Mouse (Mus musculus): ENCODE measurements at regions not wholly inside any gene's neighbourhood (a gene's known extent, or its start where the extent isn't known, plus 50 kb on each side); places are given as distances from the start of the nearest gene placed in this dataset.

- H3K9me3 ChIP-seq (ENCODE audit: control insufficient read depth, low read length), result no peaks in the 10 kb centered on the region
- H3K27me3 ChIP-seq (ENCODE audit: control insufficient read depth, insufficient read depth, low read length), result no peaks in the 10 kb centered on the region
- H3K4me3 ChIP-seq (ENCODE audit: control insufficient read depth in 1 of 2, insufficient read depth in 1 of 2, low read depth in 1 of 2, low read length in 2 of 2), result no peak overlapping the region
- H3K4me2 ChIP-seq (ENCODE audit: low read length), result no peak overlapping the region
- no peaks in the 10 kb centered on the region for H3K36me3 ChIP-seq (ENCODE audit: control insufficient read depth, insufficient read depth, low read length)
- H3K27ac ChIP-seq (replicated peaks in 1 of 2; ENCODE audit: control insufficient read depth in 1 of 2, insufficient read depth in 1 of 2, low read depth in 2 of 2, low read length in 2 of 2), result no peak overlapping the region
- H3K9ac ChIP-seq (ENCODE audit: low read length), result no peak overlapping the region
- WGBS, result 78% methylated on average over 6 of the region's 6 CpGs
- peaks cover 2 to 8% of the 10 kb centered on the region in 2 experiments; a peak in 3 of 4 replicates for H3K4me1 ChIP-seq (ENCODE audit: control insufficient read depth in 2 of 2, insufficient read depth in 2 of 2, low read length in 2 of 2)
- ATAC-seq (ENCODE audit: insufficient number of reproducible peaks, insufficient read depth, low FRiP score, low read depth), result no peak
These were observed 585.3 kb upstream of the Lcorl start for GRCm38 (mm10) chr5:46442600-46443248.

- no peak overlapping the region for H3K9ac ChIP-seq (ENCODE audit: low read length)
- ATAC-seq (ENCODE audit: insufficient number of reproducible peaks, insufficient read depth, low FRiP score, low read depth), result no peak
- no peak overlapping the region for H3K4me2 ChIP-seq (ENCODE audit: low read length)
- H3K36me3 ChIP-seq (ENCODE audit: control insufficient read depth, insufficient read depth, low read length), result no peaks in the 10 kb centered on the region
- no peak overlapping the region for H3K27ac ChIP-seq (replicated peaks in 1 of 2; ENCODE audit: control insufficient read depth in 1 of 2, insufficient read depth in 1 of 2, low read depth in 2 of 2, low read length in 2 of 2)
- no peaks in the 10 kb centered on the region for H3K27me3 ChIP-seq (ENCODE audit: control insufficient read depth, insufficient read depth, low read length)
- no peaks in the 10 kb centered on the region for H3K9me3 ChIP-seq (ENCODE audit: control insufficient read depth, low read length)
- H3K4me3 ChIP-seq (ENCODE audit: control insufficient read depth in 1 of 2, insufficient read depth in 1 of 2, low read depth in 1 of 2, low read length in 2 of 2), result no peak overlapping the region
- peaks cover 2 to 8% of the 10 kb centered on the region in 2 experiments; a peak in 3 of 4 replicates for H3K4me1 ChIP-seq (ENCODE audit: control insufficient read depth in 2 of 2, insufficient read depth in 2 of 2, low read length in 2 of 2)
These were observed 584.3 kb upstream of the Lcorl start for GRCm38 (mm10) chr5:46441716-46442115.

- Histone ChIP-seq H3K4me1 (ENCODE audit: control insufficient read depth in 2 of 2, insufficient read depth in 2 of 2, low read length in 2 of 2) (no peaks in the 10 kb centered on the region), H3K27me3 (ENCODE audit: control insufficient read depth, insufficient read depth, low read length) (no peaks in the 10 kb centered on the region), H3K27ac (replicated peaks in 1 of 2; ENCODE audit: control insufficient read depth in 1 of 2, insufficient read depth in 1 of 2, low read depth in 2 of 2, low read length in 2 of 2) (no peak overlapping the region), H3K4me3 (ENCODE audit: control insufficient read depth in 1 of 2, insufficient read depth in 1 of 2, low read depth in 1 of 2, low read length in 2 of 2) (no peak overlapping the region), H3K4me2 (ENCODE audit: low read length) (no peak overlapping the region), H3K9me3 (ENCODE audit: control insufficient read depth, low read length) (no peaks in the 10 kb centered on the region), H3K9ac (ENCODE audit: low read length) (no peak overlapping the region), H3K36me3 (ENCODE audit: control insufficient read depth, insufficient read depth, low read length) (no peaks in the 10 kb centered on the region)
- WGBS, result 60% methylated on average over 3 of the region's 3 CpGs
- ATAC-seq (ENCODE audit: insufficient number of reproducible peaks, insufficient read depth, low FRiP score, low read depth), result no peak
These were observed 574.4 kb upstream of the Lcorl start for GRCm38 (mm10) chr5:46431644-46432367.

GRCm38 (mm10) chr5:46422738-46423137 lies 565.3 kb upstream of the Lcorl start:
- Histone ChIP-seq H3K36me3 (ENCODE audit: control insufficient read depth, insufficient read depth, low read length) (no peaks in the 10 kb centered on the region), H3K4me3 (ENCODE audit: control insufficient read depth in 1 of 2, insufficient read depth in 1 of 2, low read depth in 1 of 2, low read length in 2 of 2) (no peak overlapping the region), H3K9ac (ENCODE audit: low read length) (no peak overlapping the region), H3K9me3 (ENCODE audit: control insufficient read depth, low read length) (no peaks in the 10 kb centered on the region), H3K27me3 (ENCODE audit: control insufficient read depth, insufficient read depth, low read length) (no peaks in the 10 kb centered on the region), H3K27ac (replicated peaks in 1 of 2; ENCODE audit: control insufficient read depth in 1 of 2, insufficient read depth in 1 of 2, low read depth in 2 of 2, low read length in 2 of 2) (no peak overlapping the region), H3K4me2 (ENCODE audit: low read length) (no peak overlapping the region), H3K4me1 (ENCODE audit: control insufficient read depth in 2 of 2, insufficient read depth in 2 of 2, low read length in 2 of 2) (no peaks in the 10 kb centered on the region)
- WGBS, result 70% methylated on average over 3 of the region's 3 CpGs
- no peak for ATAC-seq (ENCODE audit: insufficient number of reproducible peaks, insufficient read depth, low FRiP score, low read depth)

- H3K4me1 ChIP-seq (ENCODE audit: control insufficient read depth in 2 of 2, insufficient read depth in 2 of 2, low read length in 2 of 2), result no peaks in the 10 kb centered on the region
- H3K27me3 ChIP-seq (ENCODE audit: control insufficient read depth, insufficient read depth, low read length), result no peaks in the 10 kb centered on the region
- 74% methylated on average over 2 of the region's 2 CpGs for WGBS
- H3K4me3 ChIP-seq (ENCODE audit: control insufficient read depth in 1 of 2, insufficient read depth in 1 of 2, low read depth in 1 of 2, low read length in 2 of 2), result no peak overlapping the region
- H3K4me2 ChIP-seq (ENCODE audit: low read length), result no peak overlapping the region
- no peaks in the 10 kb centered on the region for H3K9me3 ChIP-seq (ENCODE audit: control insufficient read depth, low read length)
- ATAC-seq (ENCODE audit: insufficient number of reproducible peaks, insufficient read depth, low FRiP score, low read depth), result no peak
- no peak overlapping the region for H3K27ac ChIP-seq (replicated peaks in 1 of 2; ENCODE audit: control insufficient read depth in 1 of 2, insufficient read depth in 1 of 2, low read depth in 2 of 2, low read length in 2 of 2)
- H3K9ac ChIP-seq (ENCODE audit: low read length), result no peak overlapping the region
- H3K36me3 ChIP-seq (ENCODE audit: control insufficient read depth, insufficient read depth, low read length), result no peaks in the 10 kb centered on the region
These were observed 549.6 kb upstream of the Lcorl start for GRCm38 (mm10) chr5:46406969-46407368.

GRCm38 (mm10) chr5:46406404-46406803 lies 549.0 kb upstream of the Lcorl start:
- Histone ChIP-seq H3K27me3 (ENCODE audit: control insufficient read depth, insufficient read depth, low read length) (no peaks in the 10 kb centered on the region), H3K27ac (replicated peaks in 1 of 2; ENCODE audit: control insufficient read depth in 1 of 2, insufficient read depth in 1 of 2, low read depth in 2 of 2, low read length in 2 of 2) (no peak overlapping the region), H3K36me3 (ENCODE audit: control insufficient read depth, insufficient read depth, low read length) (no peaks in the 10 kb centered on the region), H3K4me1 (ENCODE audit: control insufficient read depth in 2 of 2, insufficient read depth in 2 of 2, low read length in 2 of 2) (no peaks in the 10 kb centered on the region), H3K9me3 (ENCODE audit: control insufficient read depth, low read length) (no peaks in the 10 kb centered on the region), H3K9ac (ENCODE audit: low read length) (no peak overlapping the region), H3K4me3 (ENCODE audit: control insufficient read depth in 1 of 2, insufficient read depth in 1 of 2, low read depth in 1 of 2, low read length in 2 of 2) (no peak overlapping the region), H3K4me2 (ENCODE audit: low read length) (no peak overlapping the region)
- 48% methylated on average over 3 of the region's 3 CpGs for WGBS
- no peak for ATAC-seq (ENCODE audit: insufficient number of reproducible peaks, insufficient read depth, low FRiP score, low read depth)

- Histone ChIP-seq H3K4me3 (ENCODE audit: control insufficient read depth in 1 of 2, insufficient read depth in 1 of 2, low read depth in 1 of 2, low read length in 2 of 2) (no peak overlapping the region), H3K27me3 (ENCODE audit: control insufficient read depth, insufficient read depth, low read length) (no peaks in the 10 kb centered on the region), H3K27ac (replicated peaks in 1 of 2; ENCODE audit: control insufficient read depth in 1 of 2, insufficient read depth in 1 of 2, low read depth in 2 of 2, low read length in 2 of 2) (no peak overlapping the region), H3K4me2 (ENCODE audit: low read length) (no peak overlapping the region), H3K4me1 (ENCODE audit: control insufficient read depth in 2 of 2, insufficient read depth in 2 of 2, low read length in 2 of 2) (no peaks in the 10 kb centered on the region), H3K9ac (ENCODE audit: low read length) (no peak overlapping the region), H3K9me3 (ENCODE audit: control insufficient read depth, low read length) (no peaks in the 10 kb centered on the region), H3K36me3 (ENCODE audit: control insufficient read depth, insufficient read depth, low read length) (no peaks in the 10 kb centered on the region)
- 60% methylated on average over 2 of the region's 2 CpGs for WGBS
- no peak for ATAC-seq (ENCODE audit: insufficient number of reproducible peaks, insufficient read depth, low FRiP score, low read depth)
These were observed 529.2 kb upstream of the Lcorl start for GRCm38 (mm10) chr5:46386591-46386990.

GRCm38 (mm10) chr5:46367328-46367727 lies 509.9 kb upstream of the Lcorl start:
- no peak overlapping the region for H3K27ac ChIP-seq (replicated peaks in 1 of 2; ENCODE audit: control insufficient read depth in 1 of 2, insufficient read depth in 1 of 2, low read depth in 2 of 2, low read length in 2 of 2)
- no peaks in the 10 kb centered on the region for H3K36me3 ChIP-seq (ENCODE audit: control insufficient read depth, insufficient read depth, low read length)
- no peaks in the 10 kb centered on the region for H3K9me3 ChIP-seq (ENCODE audit: control insufficient read depth, low read length)
- no peak overlapping the region for H3K4me3 ChIP-seq (ENCODE audit: control insufficient read depth in 1 of 2, insufficient read depth in 1 of 2, low read depth in 1 of 2, low read length in 2 of 2)
- no peak overlapping the region for H3K4me2 ChIP-seq (ENCODE audit: low read length)
- no peak overlapping the region for H3K9ac ChIP-seq (ENCODE audit: low read length)
- no peaks in the 10 kb centered on the region for H3K4me1 ChIP-seq (ENCODE audit: control insufficient read depth in 2 of 2, insufficient read depth in 2 of 2, low read length in 2 of 2)
- no peak for ATAC-seq (ENCODE audit: insufficient number of reproducible peaks, insufficient read depth, low FRiP score, low read depth)
- 56% methylated on average over 1 of the region's 1 CpGs for WGBS
- no peaks in the 10 kb centered on the region for H3K27me3 ChIP-seq (ENCODE audit: control insufficient read depth, insufficient read depth, low read length)

Data from heart, embryonic 14.5 days (tissue).